Mouse (Mus musculus): Measurements from ENCODE around the gene Ilvbl. TPM values are rescaled to one million over a fixed set of nuclear protein-coding genes. Genes with fewer than 3 reads are reported as not detected.

The Ilvbl gene
- polyA plus RNA-seq, 1 experiment from 2014 or later = 38.8 TPM

GRCm38 (mm10) chr10:78578204-78578603 lies 4.1 kb downstream of the Ilvbl start:
- H3K9me3 ChIP-seq (replicated peaks) = no peaks in the 10 kb centered on the region
- no peak for DNase-seq (ENCODE audit: low spot score)
- WGBS = 80% methylated on average over 3 of the region's 3 CpGs
- peaks cover 53% of the 10 kb centered on the region for H3K36me3 ChIP-seq
- no peak overlapping the region for H3K27ac ChIP-seq
- H3K4me3 ChIP-seq = no peak overlapping the region
- H3K27me3 ChIP-seq (ENCODE audit: low read depth, poor library complexity, severe bottlenecking) = no peaks in the 10 kb centered on the region
- peaks cover 18% of the 10 kb centered on the region for H3K4me1 ChIP-seq

- H3K27me3 ChIP-seq (ENCODE audit: low read depth, poor library complexity, severe bottlenecking) = no peaks in the 10 kb centered on the region
- H3K4me3 ChIP-seq = no peak overlapping the region
- peaks cover 82% of the 10 kb centered on the region for H3K36me3 ChIP-seq
- H3K9me3 ChIP-seq (replicated peaks) = no peaks in the 10 kb centered on the region
- no peak for DNase-seq (ENCODE audit: low spot score)
- H3K27ac ChIP-seq = no peak overlapping the region
- WGBS = 92% methylated on average over 7 of the region's 7 CpGs
- H3K4me1 ChIP-seq = no peaks in the 10 kb centered on the region
Measured at GRCm38 (mm10) chr10:78581121-78581520, 7.0 kb downstream of the Ilvbl start.

DNA sequence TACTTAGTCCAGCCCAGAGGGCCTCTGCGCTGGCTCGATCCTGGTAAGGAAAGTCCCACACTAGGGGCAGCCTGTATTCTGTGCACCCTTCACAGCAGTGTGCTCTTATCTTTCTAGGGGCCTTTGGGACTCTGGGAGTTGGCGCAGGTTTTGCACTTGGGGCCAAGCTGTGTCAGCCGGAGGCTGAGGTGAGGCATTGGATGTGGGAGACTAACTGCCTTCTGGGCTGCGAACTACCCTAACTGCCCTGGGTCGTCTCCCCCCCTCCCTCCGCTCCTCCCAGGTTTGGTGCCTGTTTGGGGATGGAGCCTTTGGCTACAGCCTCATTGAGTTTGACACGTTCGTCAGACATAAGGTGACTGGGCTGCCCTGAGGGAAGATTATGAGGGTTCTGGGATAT lies 9.2 kb downstream of the Ilvbl start:
- no peak overlapping the region for H3K27ac ChIP-seq
- H3K4me3 ChIP-seq = no peak overlapping the region
- no peaks in the 10 kb centered on the region for H3K4me1 ChIP-seq
- H3K27me3 ChIP-seq (ENCODE audit: low read depth, poor library complexity, severe bottlenecking) = no peaks in the 10 kb centered on the region
- WGBS = 67% methylated on average over 9 of the region's 9 CpGs
- no peak for DNase-seq (ENCODE audit: low spot score)
- no peaks in the 10 kb centered on the region for H3K9me3 ChIP-seq (replicated peaks)
- H3K36me3 ChIP-seq = peaks cover 87% of the 10 kb centered on the region

- Histone ChIP-seq H3K36me3 (peaks cover 87% of the 10 kb centered on the region), H3K27me3 (ENCODE audit: low read depth, poor library complexity, severe bottlenecking) (no peaks in the 10 kb centered on the region), H3K4me3 (no peak overlapping the region), H3K4me1 (no peaks in the 10 kb centered on the region), H3K27ac (no peak overlapping the region), H3K9me3 (replicated peaks) (no peaks in the 10 kb centered on the region)
- no peak for DNase-seq (ENCODE audit: low spot score)
- WGBS = 88% methylated on average over 3 of the region's 3 CpGs
Measured at GRCm38 (mm10) chr10:78583939-78584338, 9.8 kb downstream of the Ilvbl start.

- DNase-seq (ENCODE audit: low spot score) = no peak
- Histone ChIP-seq H3K27me3 (ENCODE audit: low read depth, poor library complexity, severe bottlenecking) (no peaks in the 10 kb centered on the region), H3K4me1 (peaks cover 7% of the 10 kb centered on the region), H3K36me3 (peaks cover 87% of the 10 kb centered on the region), H3K9me3 (replicated peaks) (no peaks in the 10 kb centered on the region), H3K4me3 (no peak overlapping the region), H3K27ac (no peak overlapping the region)
- 77% methylated on average over 1 of the region's 1 CpGs for WGBS
Measured at GRCm38 (mm10) chr10:78584996-78585395, 10.8 kb downstream of the Ilvbl start.

GRCm38 (mm10) chr10:78585606-78586005 lies 11.5 kb downstream of the Ilvbl start:
- no peak for DNase-seq (ENCODE audit: low spot score)
- Histone ChIP-seq H3K27ac (no peak overlapping the region), H3K36me3 (peaks cover 84% of the 10 kb centered on the region), H3K9me3 (replicated peaks) (no peaks in the 10 kb centered on the region), H3K4me1 (peaks cover 13% of the 10 kb centered on the region), H3K4me3 (no peak overlapping the region), H3K27me3 (ENCODE audit: low read depth, poor library complexity, severe bottlenecking) (no peaks in the 10 kb centered on the region)
- WGBS = 89% methylated on average over 22 of the region's 22 CpGs

GRCm38 (mm10) chr10:78586026-78586425 lies 11.9 kb downstream of the Ilvbl start:
- Histone ChIP-seq H3K36me3 (peaks cover 79% of the 10 kb centered on the region), H3K27ac (no peak overlapping the region), H3K4me3 (no peak overlapping the region), H3K4me1 (peaks cover 17% of the 10 kb centered on the region), H3K27me3 (ENCODE audit: low read depth, poor library complexity, severe bottlenecking) (no peaks in the 10 kb centered on the region), H3K9me3 (replicated peaks) (no peaks in the 10 kb centered on the region)
- WGBS = 97% methylated on average over 13 of the region's 13 CpGs
- no peak for DNase-seq (ENCODE audit: low spot score)

DNA sequence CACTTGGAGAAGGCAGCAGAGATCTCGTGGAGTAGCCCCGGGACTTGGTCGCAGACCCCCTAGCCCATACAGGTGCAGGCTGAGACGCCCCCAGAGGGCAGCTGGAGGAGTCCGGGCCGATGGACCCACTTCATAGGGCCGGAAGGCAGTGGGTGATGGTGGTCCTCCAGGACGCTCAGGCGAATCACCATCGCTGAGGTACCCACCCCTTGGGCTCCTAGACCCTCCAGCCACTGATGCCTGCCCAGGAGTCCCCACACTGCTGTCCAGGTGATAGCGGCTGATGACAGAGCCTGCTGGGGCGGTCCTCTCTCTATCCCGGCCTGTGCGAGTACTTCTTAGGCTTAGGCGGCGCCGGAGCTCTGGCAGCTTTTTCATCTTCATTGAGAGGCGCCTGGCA lies 15.1 kb downstream of the Ilvbl start:
- H3K27ac ChIP-seq = no peak overlapping the region
- peaks cover 58% of the 10 kb centered on the region for H3K36me3 ChIP-seq
- 97% methylated on average over 18 of the region's 18 CpGs for WGBS
- no peaks in the 10 kb centered on the region for H3K27me3 ChIP-seq (ENCODE audit: low read depth, poor library complexity, severe bottlenecking)
- H3K4me3 ChIP-seq = no peak overlapping the region
- H3K9me3 ChIP-seq (replicated peaks) = no peaks in the 10 kb centered on the region
- no peak for DNase-seq (ENCODE audit: low spot score)
- H3K4me1 ChIP-seq = peaks cover 25% of the 10 kb centered on the region

DNA sequence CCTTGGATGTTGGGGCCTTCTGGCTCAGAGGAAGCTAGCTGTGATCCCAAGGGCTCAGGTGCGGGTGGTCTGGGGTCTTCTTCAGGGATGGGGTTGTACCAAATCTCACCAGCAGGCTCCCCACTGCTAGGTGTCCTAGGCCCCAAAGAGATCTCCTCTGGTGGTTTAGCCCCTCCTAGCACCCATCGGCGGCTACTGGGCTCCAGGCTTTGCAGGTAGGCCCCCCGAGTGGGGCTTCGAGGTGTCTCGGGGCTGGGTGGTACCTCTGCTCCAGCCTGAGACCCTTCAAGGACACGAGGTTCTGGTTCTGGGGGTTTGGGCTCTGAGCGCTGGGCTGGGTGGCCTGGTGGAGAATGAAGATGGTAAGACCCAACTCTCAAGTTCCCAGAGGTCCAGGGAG lies 15.8 kb downstream of the Ilvbl start:
- DNase-seq (ENCODE audit: low spot score) = no peak
- Histone ChIP-seq H3K9me3 (replicated peaks) (no peaks in the 10 kb centered on the region), H3K27me3 (ENCODE audit: low read depth, poor library complexity, severe bottlenecking) (no peaks in the 10 kb centered on the region), H3K4me1 (peaks cover 25% of the 10 kb centered on the region), H3K4me3 (peak overlapping the region; percentile 77), H3K27ac (peak overlapping the region; percentile 94; the same call in 1 of the 2 replicates), H3K36me3 (peaks cover 51% of the 10 kb centered on the region)
- 92% methylated on average over 8 of the region's 8 CpGs for WGBS

DNA sequence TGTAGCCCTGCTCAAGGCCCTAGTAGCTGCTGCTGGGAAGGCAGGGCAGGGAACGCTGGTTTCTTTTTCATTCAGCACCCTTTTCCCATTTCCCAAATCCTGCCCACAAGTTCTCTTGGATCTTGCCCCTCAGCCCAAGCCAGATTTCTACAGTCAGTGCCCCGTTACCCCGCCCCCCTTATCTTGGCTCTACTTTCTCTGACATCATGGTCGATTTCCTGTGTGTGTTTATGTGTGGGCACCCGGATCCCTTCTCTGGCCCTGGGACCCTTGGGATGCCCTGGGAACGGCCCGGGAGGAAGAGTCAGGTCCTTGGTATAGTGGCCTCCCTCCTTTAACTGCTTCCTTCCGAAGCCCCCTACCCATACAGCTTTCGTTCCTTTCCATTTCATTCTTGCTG lies 16.6 kb downstream of the Ilvbl start:
- Histone ChIP-seq H3K4me1 (peaks cover 25% of the 10 kb centered on the region), H3K36me3 (peaks cover 43% of the 10 kb centered on the region), H3K27me3 (ENCODE audit: low read depth, poor library complexity, severe bottlenecking) (no peaks in the 10 kb centered on the region), H3K4me3 (peak overlapping the region; percentile 77), H3K27ac (peak overlapping the region; percentile 94), H3K9me3 (replicated peaks) (no peaks in the 10 kb centered on the region)
- 57% methylated on average over 9 of the region's 9 CpGs for WGBS
- DNase-seq (ENCODE audit: low spot score) = no peak

GRCm38 (mm10) chr10:78591406-78592328 lies 17.5 kb downstream of the Ilvbl start, which contains the start of gene Syde1:
TSS of gene Syde1 (minus strand) at chr10:78591964.
- H3K4me1 ChIP-seq = peaks cover 25% of the 10 kb centered on the region
- H3K36me3 ChIP-seq = peaks cover 34% of the 10 kb centered on the region
- H3K27me3 ChIP-seq (ENCODE audit: low read depth, poor library complexity, severe bottlenecking) = no peaks in the 10 kb centered on the region
- H3K4me3 ChIP-seq = peak within 1 kb of the TSS; percentile 77
- DNase-seq (ENCODE audit: low spot score) = peak; percentile 72
- whole genome bisulfite sequencing = 5% methylated on average over 46 of the region's 54 CpGs
- H3K27ac ChIP-seq = peak within 1 kb of the TSS; percentile 94
- no peaks in the 10 kb centered on the region for H3K9me3 ChIP-seq (replicated peaks)

DNA sequence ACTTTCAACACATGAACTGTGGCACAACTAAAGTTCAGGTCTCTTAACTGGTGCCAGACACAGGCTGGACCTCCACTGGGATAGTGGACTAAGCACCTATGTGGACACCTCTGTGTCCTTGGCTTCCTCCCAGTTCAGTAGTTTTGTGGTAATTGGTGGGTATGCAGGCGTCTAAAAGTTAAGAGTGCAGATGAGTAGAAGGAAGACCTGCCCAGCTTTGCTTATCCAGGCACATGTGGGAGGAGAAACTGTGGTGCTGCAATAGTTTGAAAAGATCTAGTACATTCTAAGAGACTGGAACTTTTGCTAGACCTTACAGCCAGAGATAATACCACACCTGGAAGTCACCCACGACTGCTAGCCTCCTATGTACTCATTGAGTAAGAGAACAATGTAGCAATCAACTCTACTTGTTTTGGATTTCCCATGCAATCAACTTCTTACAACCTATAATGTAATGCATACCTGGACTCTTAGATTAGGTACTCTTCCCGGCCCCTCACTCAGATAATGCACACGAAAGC lies 18.8 kb downstream of the Ilvbl start:
- H3K4me1 ChIP-seq = peaks cover 25% of the 10 kb centered on the region
- H3K4me3 ChIP-seq = no peak overlapping the region
- DNase-seq (ENCODE audit: low spot score) = no peak
- H3K36me3 ChIP-seq = peaks cover 22% of the 10 kb centered on the region
- H3K9me3 ChIP-seq (replicated peaks) = no peaks in the 10 kb centered on the region
- H3K27me3 ChIP-seq (ENCODE audit: low read depth, poor library complexity, severe bottlenecking) = no peaks in the 10 kb centered on the region
- H3K27ac ChIP-seq = no peak overlapping the region
- 88% methylated on average over 4 of the region's 4 CpGs for WGBS

- no peaks in the 10 kb centered on the region for H3K9me3 ChIP-seq (replicated peaks)
- peaks cover 14% of the 10 kb centered on the region for H3K36me3 ChIP-seq
- DNase-seq (ENCODE audit: low spot score) = no peak
- no peak overlapping the region for H3K4me3 ChIP-seq
- peaks cover 25% of the 10 kb centered on the region for H3K4me1 ChIP-seq
- no peak overlapping the region for H3K27ac ChIP-seq
- H3K27me3 ChIP-seq (ENCODE audit: low read depth, poor library complexity, severe bottlenecking) = no peaks in the 10 kb centered on the region
- 91% methylated on average over 5 of the region's 5 CpGs for WGBS
Measured at GRCm38 (mm10) chr10:78593736-78594135, 19.6 kb downstream of the Ilvbl start.
